Mouse (Mus musculus) megakaryocyte, embryonic 14.5 days (primary cell): ENCODE measurements around the gene Plce1. TPM values are rescaled to one million over a fixed set of nuclear protein-coding genes. Genes with fewer than 3 reads are reported as not detected.
"Not testable (repeated sequence)": the region's sequence is repeated elsewhere in the genome, so short reads cannot be mapped to it uniquely, and the experiment has no call there.

Source experiments
- H3K27me3 ChIP-seq: replicated peaks from 2 replicates; pipeline ENCODE3; 2012; ENCODE audit warnings: inconsistent platforms
- H3K36me3 ChIP-seq: replicated peaks from 2 replicates; pipeline ENCODE3; 2012; ENCODE audit warnings: low read length, inconsistent platforms, mixed read lengths
- H3K4me1 ChIP-seq: 2 replicates; pipeline ENCODE4 v1.6.1; 2012; ENCODE audit warnings: inconsistent platforms
- H3K4me3 ChIP-seq: replicated peaks from 2 replicates; pipeline ENCODE3; 2012; ENCODE audit warnings: moderate library complexity, mild to moderate bottlenecking, inconsistent platforms
- H3K9me3 ChIP-seq: 2 replicates; pipeline ENCODE4 v1.6.1; 2012; ENCODE audit warnings: inconsistent platforms
- FLI1 ChIP-seq: IDR thresholded peaks from 2 replicates; pipeline ENCODE4 v1.6.1; 2012; ENCODE audit warnings: low read length, inconsistent platforms, mixed read lengths
- GATA1 ChIP-seq: IDR thresholded peaks from 3 replicates; pipeline ENCODE4 v1.6.1; 2012; ENCODE audit warnings: mixed read lengths, low read length, inconsistent platforms, borderline replicate concordance
- polyA plus RNA-seq: library from polyadenylated mRNA; stranded (reverse); fragments of >175 nt; gene quantifications from 2 replicates; pipeline ENCODE4 v1.2.3, GENCODE M21; 2012; ENCODE audit warnings: low replicate concordance; ENCODE audit not compliant: insufficient read depth

Gene Plce1
- polyA plus RNA-seq, 1 experiment = 0.01 TPM

- no peaks in the 10 kb centered on the region for H3K36me3 ChIP-seq
- no peaks in the 10 kb centered on the region for H3K27me3 ChIP-seq
- H3K4me1 ChIP-seq = no peaks in the 10 kb centered on the region
- no peaks in the 10 kb centered on the region; the same call in 1 of the 2 replicates for H3K9me3 ChIP-seq
- TF ChIP-seq FLI1 (no peak), GATA1 (no peak)
- H3K4me3 ChIP-seq = no peak overlapping the region
Measured at GRCm38 (mm10) chr19:38621546-38621945, 140.6 kb downstream of the Plce1 start.

GRCm38 (mm10) chr19:38626246-38627015 is 145.5 kb downstream of the Plce1 start:
- Histone ChIP-seq H3K4me1 (no peaks in the 10 kb centered on the region), H3K9me3 (no peaks in the 10 kb centered on the region; the same call in 1 of the 2 replicates), H3K4me3 (no peak overlapping the region), H3K27me3 (no peaks in the 10 kb centered on the region), H3K36me3 (no peaks in the 10 kb centered on the region)
- TF ChIP-seq FLI1 = no peak
- TF ChIP-seq GATA1 = no peak

- Histone ChIP-seq H3K4me1 (no peaks in the 10 kb centered on the region), H3K4me3 (no peak overlapping the region), H3K27me3 (no peaks in the 10 kb centered on the region), H3K9me3 (no peaks in the 10 kb centered on the region), H3K36me3 (no peaks in the 10 kb centered on the region)
- TF ChIP-seq GATA1 (no peak), FLI1 (no peak)
Measured at GRCm38 (mm10) chr19:38627075-38627768, 146.3 kb downstream of the Plce1 start.

- TF ChIP-seq FLI1 (no peak), GATA1 (no peak)
- Histone ChIP-seq H3K36me3 (no peaks in the 10 kb centered on the region), H3K4me1 (no peaks in the 10 kb centered on the region), H3K4me3 (no peak overlapping the region), H3K9me3 (no peaks in the 10 kb centered on the region), H3K27me3 (no peaks in the 10 kb centered on the region)
Measured at GRCm38 (mm10) chr19:38632251-38632650, 151.3 kb downstream of the Plce1 start.

- no peaks in the 10 kb centered on the region for H3K4me1 ChIP-seq
- H3K27me3 ChIP-seq = no peaks in the 10 kb centered on the region
- H3K4me3 ChIP-seq = no peak overlapping the region
- TF ChIP-seq GATA1 = no peak
- no peak for TF ChIP-seq FLI1
- H3K36me3 ChIP-seq = no peaks in the 10 kb centered on the region
- H3K9me3 ChIP-seq = no peaks in the 10 kb centered on the region
Measured at GRCm38 (mm10) chr19:38633306-38633705, 152.4 kb downstream of the Plce1 start.

- TF ChIP-seq GATA1 (no peak), FLI1 (no peak)
- Histone ChIP-seq H3K9me3 (no peaks in the 10 kb centered on the region), H3K27me3 (no peaks in the 10 kb centered on the region), H3K4me3 (no peak overlapping the region), H3K36me3 (no peaks in the 10 kb centered on the region), H3K4me1 (peaks cover 5% of the 10 kb centered on the region; the same call in 1 of the 2 replicates)
Measured at GRCm38 (mm10) chr19:38639050-38639449, 158.1 kb downstream of the Plce1 start.

- H3K36me3 ChIP-seq = no peaks in the 10 kb centered on the region
- H3K4me1 ChIP-seq = peaks cover 5% of the 10 kb centered on the region; the same call in 1 of the 2 replicates
- no peak overlapping the region for H3K4me3 ChIP-seq
- TF ChIP-seq FLI1 = no peak
- TF ChIP-seq GATA1 = no peak
- H3K9me3 ChIP-seq = no peaks in the 10 kb centered on the region
- H3K27me3 ChIP-seq = no peaks in the 10 kb centered on the region
Measured at GRCm38 (mm10) chr19:38639805-38640204, 158.9 kb downstream of the Plce1 start.

- not testable (repeated sequence) for H3K4me3 ChIP-seq, H3K27me3 ChIP-seq, H3K4me1 ChIP-seq, H3K9me3 ChIP-seq, H3K36me3 ChIP-seq
Measured at GRCm38 (mm10) chr19:38642515-38642914, 161.6 kb downstream of the Plce1 start.

- peaks cover 5% of the 10 kb centered on the region; the same call in 1 of the 2 replicates for H3K4me1 ChIP-seq
- no peaks in the 10 kb centered on the region for H3K36me3 ChIP-seq
- H3K9me3 ChIP-seq = no peaks in the 10 kb centered on the region; the same call in 1 of the 2 replicates
- TF ChIP-seq FLI1 (no peak), GATA1 (no peak)
- no peaks in the 10 kb centered on the region for H3K27me3 ChIP-seq
- no peak overlapping the region for H3K4me3 ChIP-seq
Measured at GRCm38 (mm10) chr19:38644871-38645595, 164.1 kb downstream of the Plce1 start.
